Mouse (Mus musculus) heart, embryonic 12.5 days (tissue): ENCODE results near the gene Prg2. TPM values are rescaled to one million over a fixed set of nuclear protein-coding genes. Genes with fewer than 3 reads are reported as not detected.

ENCODE experiments used
- ATAC-seq: fragments of 200-750 bp; cut with Nextera tagmentation; 2 replicates; pipeline ENCODE4 v1.8.0; 2017; ENCODE audit warnings: moderate TSS enrichment, moderate library complexity; ENCODE audit not compliant: insufficient number of reproducible peaks, low FRiP score
- H3K27ac ChIP-seq: fragments of 300-500 bp; sonication (generic); 2 replicates; pipeline ENCODE4 v1.5.1; 2016; ENCODE audit warnings: mild to moderate bottlenecking, moderate library complexity; ENCODE audit not compliant: poor library complexity, severe bottlenecking
- H3K27me3 ChIP-seq: fragments of 300-500 bp; sonication (generic); replicated peaks from 2 replicates; pipeline ENCODE4 v1.6.1; 2016; ENCODE audit warnings: mild to moderate bottlenecking, moderate library complexity
- H3K36me3 ChIP-seq: fragments of 300-500 bp; sonication (generic); 2 replicates; pipeline ENCODE4 v1.6.1; 2016; ENCODE audit warnings: mild to moderate bottlenecking, moderate library complexity
- H3K4me1 ChIP-seq: fragments of 300-500 bp; sonication (generic); replicated peaks from 2 replicates; pipeline ENCODE4 v1.6.1; 2016; ENCODE audit warnings: mild to moderate bottlenecking
- H3K4me2 ChIP-seq: fragments of 300-500 bp; sonication (generic); 2 replicates; pipeline ENCODE4 v1.6.1; 2016; ENCODE audit warnings: mild to moderate bottlenecking, moderate library complexity
- H3K4me3 ChIP-seq: fragments of 300-500 bp; sonication (generic); 2 replicates; pipeline ENCODE4 v1.5.1; 2016; ENCODE audit warnings: mild to moderate bottlenecking
- H3K9ac ChIP-seq: fragments of 300-500 bp; sonication (generic); 2 replicates; pipeline ENCODE4 v1.6.1; 2016; ENCODE audit warnings: mild to moderate bottlenecking, moderate library complexity
- H3K9me3 ChIP-seq: fragments of 300-500 bp; sonication (generic); replicated peaks from 2 replicates; pipeline ENCODE4 v1.6.1; 2016; ENCODE audit warnings: mild to moderate bottlenecking, moderate library complexity
- WGBS: fragments of 180-500 bp; shearing (Covaris S2); methylation state at CpG from one replicate; pipeline ENCODE4 v1.1.7; 2016; 5-methylcytosine and 5-hydroxymethylcytosine counted together
- polyA plus RNA-seq: library from polyadenylated mRNA; unstranded; fragments of >200 nt; fragmentation: Nextera tagmentation; extraction: Ambion mirVana; gene quantifications from 2 replicates; pipeline ENCODE4 v1.2.1, GENCODE M21; 2016

Gene Prg2
- polyA plus RNA-seq, 1 experiment from 2014 or later = 3.1 TPM

DNA sequence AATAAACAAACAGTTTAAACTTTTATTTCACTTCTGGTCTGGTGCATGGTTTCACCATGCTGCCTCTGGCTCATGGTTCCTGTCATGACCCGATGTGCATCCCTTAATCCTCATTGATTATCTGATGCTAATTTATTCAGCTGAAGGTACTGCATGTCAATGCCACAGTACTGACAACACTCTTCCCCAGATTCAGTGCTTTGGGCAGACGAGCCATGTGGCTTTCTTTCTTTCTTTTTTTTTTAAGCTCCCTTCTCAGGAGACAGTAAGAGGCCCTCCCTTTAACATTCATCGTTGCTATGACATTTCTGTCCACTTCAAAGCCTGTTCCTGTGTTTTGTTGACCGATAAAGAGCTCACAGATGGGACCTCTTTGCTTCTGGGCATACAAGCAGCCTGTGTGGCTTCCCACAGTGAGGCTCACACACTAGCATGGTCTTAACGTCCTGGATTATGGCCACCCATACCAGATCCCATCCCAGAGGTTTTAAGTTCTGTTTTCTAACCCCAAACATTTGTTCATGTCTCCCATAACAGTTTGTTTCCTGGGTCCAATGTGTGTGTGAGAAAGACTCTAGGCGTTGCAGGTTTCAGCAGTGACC, 17.3 kb upstream of the Prg2 start:
- no peaks in the 10 kb centered on the region for H3K4me1 ChIP-seq
- ATAC-seq = no peak
- WGBS = 44% methylated on average over 6 of the region's 6 CpGs
- no peak overlapping the region for H3K9ac ChIP-seq
- no peaks in the 10 kb centered on the region for H3K27me3 ChIP-seq
- H3K36me3 ChIP-seq = peaks cover 10% of the 10 kb centered on the region
- no peak overlapping the region for H3K4me2 ChIP-seq
- H3K9me3 ChIP-seq = no peaks in the 10 kb centered on the region
- H3K27ac ChIP-seq = no peak overlapping the region
- H3K4me3 ChIP-seq = no peak overlapping the region

DNA sequence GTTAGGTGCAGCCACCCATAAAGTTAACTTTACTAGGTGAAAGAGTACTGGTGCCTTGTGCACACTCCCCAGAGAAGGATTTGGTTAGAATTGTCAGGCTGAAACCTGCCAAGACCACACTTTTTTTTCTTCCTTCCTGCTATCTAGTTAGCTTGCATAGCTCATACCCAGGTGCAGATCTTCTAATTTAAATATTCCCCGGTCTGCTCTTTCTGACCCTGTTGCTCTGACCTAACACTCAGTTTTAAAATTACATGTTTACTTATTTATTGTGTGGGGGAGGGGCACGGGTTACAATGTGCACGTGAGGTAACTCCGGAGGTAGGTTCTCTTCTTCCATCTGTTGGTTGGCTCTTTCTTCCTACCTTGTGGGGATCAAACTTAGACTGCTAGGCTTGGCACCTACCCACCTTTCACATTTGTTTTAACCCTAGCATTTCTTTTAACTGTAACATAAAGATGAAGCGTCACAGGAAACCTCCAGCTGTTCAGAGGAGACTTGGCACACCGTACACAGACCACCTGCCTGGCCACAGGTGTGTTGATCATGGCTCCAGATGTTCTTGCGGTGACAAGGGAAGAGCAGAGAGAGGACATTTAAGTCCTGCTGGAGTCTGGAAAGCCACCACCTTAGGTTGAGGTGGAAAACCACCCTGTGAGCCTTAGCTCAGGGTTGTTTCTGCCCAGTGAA, 16.0 kb upstream of the Prg2 start:
- no peaks in the 10 kb centered on the region for H3K9me3 ChIP-seq
- 0 out of 2 replicates have a peak, but pooled peaks cover 3% of the 10 kb centered on the region for H3K36me3 ChIP-seq
- no peaks in the 10 kb centered on the region for H3K4me1 ChIP-seq
- WGBS = 88% methylated on average over 7 of the region's 7 CpGs
- no peak overlapping the region for H3K4me3 ChIP-seq
- no peak overlapping the region for H3K9ac ChIP-seq
- ATAC-seq = no peak
- H3K4me2 ChIP-seq = no peak overlapping the region
- H3K27me3 ChIP-seq = no peaks in the 10 kb centered on the region
- no peak overlapping the region for H3K27ac ChIP-seq

DNA sequence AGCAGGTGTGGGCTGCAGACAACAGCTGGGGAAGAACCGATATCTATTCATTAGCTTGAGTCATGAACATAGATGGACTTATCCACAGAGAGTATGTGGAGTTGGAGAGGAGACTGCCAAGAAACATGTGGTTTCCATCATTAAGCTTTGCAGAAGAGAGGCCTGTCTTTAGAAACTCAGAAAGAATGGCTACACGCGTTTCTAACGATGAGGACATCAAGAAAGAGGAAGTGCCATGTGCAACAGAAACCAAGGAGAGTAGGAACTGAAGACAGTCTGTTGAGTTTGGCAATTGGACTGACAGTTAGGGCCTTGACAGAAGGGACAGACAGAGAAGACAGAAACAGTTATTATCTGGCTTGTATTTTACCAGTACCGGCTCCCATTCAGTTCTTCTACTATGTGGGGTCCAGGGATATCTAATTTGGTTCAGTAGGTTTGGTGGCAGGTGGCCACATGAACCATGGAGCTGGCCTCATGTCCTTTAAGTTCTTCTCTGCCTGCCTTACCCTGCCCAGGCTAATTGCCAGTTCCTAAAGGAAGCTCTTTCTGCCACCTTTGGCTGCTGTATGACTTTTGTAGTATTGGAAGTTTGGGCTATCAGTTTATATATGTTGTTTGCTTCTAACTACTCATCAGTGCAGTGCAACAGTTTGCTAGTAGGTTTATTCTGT, 12.8 kb upstream of the Prg2 start:
- Histone ChIP-seq H3K36me3 (no peaks in the 10 kb centered on the region), H3K27ac (no peak overlapping the region), H3K9me3 (no peaks in the 10 kb centered on the region), H3K4me3 (no peak overlapping the region), H3K4me2 (no peak overlapping the region), H3K9ac (no peak overlapping the region), H3K27me3 (no peaks in the 10 kb centered on the region), H3K4me1 (no peaks in the 10 kb centered on the region)
- 86% methylated on average over 5 of the region's 5 CpGs for WGBS
- no peak for ATAC-seq

DNA sequence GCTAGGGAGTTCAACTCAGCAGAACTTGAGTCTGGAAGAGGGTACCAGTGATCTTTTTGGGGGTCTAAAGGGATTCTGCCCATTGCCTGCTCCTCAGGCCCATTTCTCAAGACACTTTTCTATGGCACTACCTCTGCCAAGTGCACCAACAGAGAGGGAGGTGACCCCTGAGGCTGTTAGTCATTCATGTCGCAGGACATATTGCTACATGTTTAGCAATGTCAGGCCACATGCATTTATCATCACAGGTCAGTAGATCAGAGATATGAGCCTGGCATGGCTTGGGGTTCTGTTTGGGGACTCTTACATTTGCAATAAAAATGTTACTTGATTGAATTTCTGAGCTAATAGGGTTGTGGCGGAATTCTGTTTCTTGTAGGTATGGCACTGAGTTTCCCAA, 4.7 kb upstream of the Prg2 start:
- Histone ChIP-seq H3K4me3 (no peak overlapping the region), H3K4me1 (0 out of 2 replicates have a peak, but pooled peaks cover 3% of the 10 kb centered on the region), H3K4me2 (no peak overlapping the region), H3K27me3 (no peaks in the 10 kb centered on the region), H3K27ac (no peak overlapping the region), H3K9me3 (no peaks in the 10 kb centered on the region), H3K36me3 (no peaks in the 10 kb centered on the region), H3K9ac (no peak overlapping the region)
- ATAC-seq = no peak
- WGBS = 85% methylated on average over 2 of the region's 2 CpGs

DNA sequence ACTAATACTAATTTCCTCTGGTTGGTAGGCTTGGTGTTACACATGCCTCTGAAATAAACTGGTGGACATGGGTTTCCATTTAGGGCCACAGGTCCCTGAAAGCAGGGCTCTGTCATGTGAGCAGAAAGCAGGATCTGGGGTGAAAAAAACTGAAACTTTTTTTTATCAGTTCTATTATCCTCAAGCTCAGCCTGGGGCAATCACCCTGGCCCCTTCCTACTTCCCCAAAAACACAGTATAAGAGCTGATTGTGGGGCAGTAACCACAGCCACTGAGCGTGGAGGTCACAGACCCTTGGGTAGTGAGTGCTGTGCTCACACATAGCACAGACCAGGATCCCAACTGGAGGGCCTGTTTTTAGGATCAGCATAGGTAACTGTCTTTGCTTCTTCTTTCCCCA, 7.7 kb downstream of the Prg2 start, which contains the start of gene Prg3:
Gene Prg3 (plus strand): TSS at position 286 of the 400 bp plus-strand sequence.
- Histone ChIP-seq H3K27me3 (no peaks in the 10 kb centered on the region), H3K36me3 (no peaks in the 10 kb centered on the region), H3K4me1 (no peaks in the 10 kb centered on the region), H3K9me3 (no peaks in the 10 kb centered on the region), H3K27ac (no peak within 1 kb of the TSS), H3K9ac (no peak within 1 kb of the TSS), H3K4me3 (no peak within 1 kb of the TSS), H3K4me2 (no peak within 1 kb of the TSS)
- ATAC-seq = no peak
- WGBS = 85% methylated on average over 1 of the region's 1 CpGs

DNA sequence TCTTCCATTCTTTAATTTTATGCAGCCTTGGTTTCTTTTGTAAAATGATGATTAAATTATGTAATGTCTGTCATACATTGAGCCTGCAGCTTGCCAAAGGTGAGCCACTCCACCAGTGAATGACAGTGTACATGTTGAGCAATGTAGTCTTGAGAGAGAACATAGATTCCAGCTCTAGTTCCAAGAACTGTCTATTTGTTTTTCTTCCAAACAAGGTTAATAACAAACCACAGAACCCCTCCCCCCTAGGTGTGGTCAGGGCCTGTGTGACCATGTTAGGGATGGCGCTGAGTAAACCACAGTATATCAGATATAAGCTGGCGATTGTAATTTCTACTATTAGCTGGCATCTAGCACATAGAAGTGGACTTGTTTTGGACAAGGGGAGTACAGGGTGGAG, 16.1 kb downstream of the Prg2 start:
- Histone ChIP-seq H3K4me1 (no peaks in the 10 kb centered on the region), H3K4me3 (no peak overlapping the region), H3K27me3 (no peaks in the 10 kb centered on the region), H3K4me2 (no peak overlapping the region), H3K27ac (no peak overlapping the region), H3K36me3 (no peaks in the 10 kb centered on the region), H3K9me3 (no peaks in the 10 kb centered on the region), H3K9ac (no peak overlapping the region)
- no peak for ATAC-seq
- 88% methylated on average over 2 of the region's 2 CpGs for whole genome bisulfite sequencing

DNA sequence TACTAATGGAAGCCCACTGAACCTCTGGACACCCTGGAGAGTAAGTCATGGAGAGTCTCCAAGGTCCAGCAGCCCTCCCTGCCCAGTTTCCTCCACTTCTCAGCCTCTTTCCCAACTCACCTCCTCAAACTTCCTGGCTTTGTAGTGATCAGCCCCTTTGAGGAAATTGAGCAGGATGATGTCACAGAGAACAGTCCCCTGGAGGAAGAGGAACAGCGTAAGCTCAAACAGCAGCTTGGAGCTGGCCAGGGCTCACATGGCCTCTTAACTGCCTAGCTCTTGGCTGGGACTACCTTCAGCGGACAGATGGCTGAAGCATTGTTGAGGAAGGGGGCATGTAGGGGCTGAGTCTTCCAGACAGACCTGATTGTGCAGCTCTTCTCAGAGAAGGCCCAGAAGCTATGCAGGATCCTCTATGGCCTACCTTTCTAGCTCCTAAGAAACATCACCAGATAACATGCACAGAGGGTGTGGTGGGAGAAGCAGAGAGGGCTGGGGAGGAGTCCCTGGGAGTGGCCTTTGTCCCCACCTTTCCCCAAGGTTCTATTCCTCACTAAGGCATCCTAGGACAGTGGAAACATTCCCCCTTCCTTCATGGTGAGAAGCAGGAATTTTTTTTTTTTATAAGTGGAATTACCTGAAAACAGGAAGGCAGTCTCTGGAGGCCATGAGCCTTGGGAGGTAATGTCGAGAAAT, 19.4 kb downstream of the Prg2 start:
- no peaks in the 10 kb centered on the region for H3K9me3 ChIP-seq

DNA sequence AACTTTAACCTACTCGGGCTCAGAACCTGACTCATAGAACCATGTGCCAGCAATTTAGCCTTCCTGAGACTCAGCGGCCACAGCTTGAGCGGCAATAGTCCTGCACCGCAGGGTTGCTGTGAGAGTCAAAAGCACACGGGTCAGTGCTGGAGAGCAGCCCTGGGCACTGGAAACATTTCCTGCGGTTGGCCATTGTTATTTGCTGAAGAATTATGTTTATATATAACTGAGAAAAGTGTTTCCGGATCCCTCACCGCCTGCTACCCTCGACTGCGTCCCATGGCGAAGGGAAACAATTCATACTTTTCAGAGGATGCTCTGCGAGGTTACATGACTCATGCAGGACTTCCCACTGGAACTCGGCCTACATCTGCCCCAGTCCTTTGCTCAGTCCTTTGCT, 21.2 kb downstream of the Prg2 start:
- Histone ChIP-seq H3K4me2 (no peak overlapping the region), H3K9ac (no peak overlapping the region), H3K27ac (no peak overlapping the region), H3K36me3 (no peaks in the 10 kb centered on the region), H3K4me3 (no peak overlapping the region), H3K4me1 (peaks cover 19% of the 10 kb centered on the region), H3K9me3 (no peaks in the 10 kb centered on the region), H3K27me3 (no peaks in the 10 kb centered on the region)
- WGBS = 78% methylated on average over 13 of the region's 13 CpGs
- ATAC-seq = no peak

More for the DNA sequence above, 19.4 kb downstream of the Prg2 start:
- Histone ChIP-seq H3K9ac (no peak overlapping the region), H3K27me3 (no peaks in the 10 kb centered on the region), H3K36me3 (no peaks in the 10 kb centered on the region), H3K4me2 (no peak overlapping the region), H3K4me3 (no peak overlapping the region), H3K27ac (0 out of 2 replicates have a peak overlapping the region, but pooled peaks have one; percentile 23), H3K4me1 (peaks cover 16% of the 10 kb centered on the region)
- WGBS = 66% methylated on average over 3 of the region's 3 CpGs
- ATAC-seq = peak; percentile 37; the same call in 1 of the 2 replicates

DNA sequence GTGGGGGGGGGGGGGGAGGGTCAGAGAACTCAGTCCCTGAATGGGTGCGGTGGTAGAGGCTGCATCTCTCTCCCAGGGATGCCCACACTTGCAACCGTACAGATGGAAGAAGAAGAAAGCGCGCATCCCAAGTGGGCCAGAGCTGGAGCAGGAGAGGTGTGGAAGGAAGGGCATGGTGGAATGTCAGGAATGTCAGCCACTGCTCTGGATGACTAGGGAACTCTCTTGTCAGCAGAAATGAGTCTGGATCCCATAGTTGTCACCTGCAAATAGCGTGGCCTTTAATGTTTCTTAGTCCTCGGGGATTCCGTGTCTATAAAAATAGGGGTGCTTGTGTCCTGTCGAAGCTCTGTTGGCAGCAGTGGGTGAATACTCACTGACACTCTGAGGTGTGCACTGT, 22.3 kb downstream of the Prg2 start:
- H3K4me2 ChIP-seq = no peak overlapping the region
- WGBS = 40% methylated on average over 8 of the region's 8 CpGs
- no peaks in the 10 kb centered on the region for H3K9me3 ChIP-seq
- no peak overlapping the region for H3K4me3 ChIP-seq
- peaks cover 29% of the 10 kb centered on the region for H3K4me1 ChIP-seq
- 0 out of 2 replicates have a peak overlapping the region, but pooled peaks have one; percentile 17 for H3K27ac ChIP-seq
- ATAC-seq = 0 out of 2 replicates have a peak, but pooled peaks have one; percentile 34
- H3K27me3 ChIP-seq = no peaks in the 10 kb centered on the region
- no peaks in the 10 kb centered on the region for H3K36me3 ChIP-seq
- no peak overlapping the region for H3K9ac ChIP-seq

DNA sequence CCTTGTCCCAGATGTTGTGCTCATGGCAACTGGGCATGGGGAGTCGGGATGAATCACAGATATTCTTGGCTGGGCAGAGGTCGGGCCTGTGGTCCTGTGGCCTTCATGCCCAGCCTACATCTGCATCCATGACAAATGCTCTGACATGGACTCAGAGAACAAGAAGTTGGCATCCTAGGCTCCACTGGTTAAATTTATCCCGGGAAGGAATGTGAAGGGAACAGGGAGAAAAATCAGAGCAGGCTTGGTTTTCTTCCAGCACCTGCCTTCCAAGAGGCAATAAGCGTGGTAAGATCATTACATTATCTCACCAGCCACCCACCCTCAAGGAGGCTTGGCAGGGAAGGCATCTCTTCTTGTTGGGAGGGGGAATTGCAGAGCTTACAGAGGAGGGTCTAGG, 24.1 kb downstream of the Prg2 start:
- 79% methylated on average over 4 of the region's 4 CpGs for WGBS
- H3K4me1 ChIP-seq = peaks cover 29% of the 10 kb centered on the region
- no peak for ATAC-seq
- H3K27me3 ChIP-seq = no peaks in the 10 kb centered on the region
- no peak overlapping the region for H3K4me2 ChIP-seq
- H3K4me3 ChIP-seq = no peak overlapping the region
- H3K9me3 ChIP-seq = no peaks in the 10 kb centered on the region
- no peak overlapping the region for H3K27ac ChIP-seq
- H3K36me3 ChIP-seq = no peaks in the 10 kb centered on the region
- no peak overlapping the region for H3K9ac ChIP-seq

DNA sequence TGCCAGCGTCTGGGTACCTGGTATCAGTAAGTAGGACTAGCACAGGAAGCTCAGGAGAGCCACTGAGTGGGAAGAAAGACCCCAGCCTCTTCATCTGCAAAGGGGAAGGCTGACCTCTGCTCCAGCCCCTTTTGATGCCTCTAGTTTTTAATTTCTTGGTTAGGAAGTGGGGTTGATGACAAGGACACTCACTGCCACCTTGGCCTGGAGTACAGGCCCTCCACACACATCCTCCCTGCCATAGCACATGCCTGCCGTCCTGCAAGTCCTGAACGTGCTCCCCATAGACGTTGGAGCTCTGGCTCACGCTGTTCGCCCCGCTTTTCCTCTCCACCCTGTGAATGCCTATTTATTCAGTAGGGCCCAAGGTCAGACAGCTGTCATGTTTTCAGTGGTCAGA, 26.3 kb downstream of the Prg2 start:
- Histone ChIP-seq H3K27ac (no peak overlapping the region), H3K36me3 (no peaks in the 10 kb centered on the region), H3K4me1 (peaks cover 47% of the 10 kb centered on the region), H3K9me3 (no peaks in the 10 kb centered on the region), H3K4me2 (no peak overlapping the region), H3K27me3 (no peaks in the 10 kb centered on the region), H3K4me3 (no peak overlapping the region), H3K9ac (no peak overlapping the region)
- ATAC-seq = no peak
- 64% methylated on average over 7 of the region's 7 CpGs for WGBS
